Mouse (Mus musculus) C2C12 (cell line): ENCODE results near the gene Hist1h2ah. TPM values are rescaled to one million over a fixed set of nuclear protein-coding genes. Genes with fewer than 3 reads are reported as not detected.

Source experiments
- H3K27me3 ChIP-seq: one replicate; pipeline ENCODE4 v1.6.1; 2011; ENCODE audit not compliant: control insufficient read depth, insufficient read depth, insufficient read length
- H3K36me3 ChIP-seq: one replicate; pipeline ENCODE4 v1.6.1; 2011; ENCODE audit not compliant: control insufficient read depth, insufficient read depth
- H3K4me3 ChIP-seq: one replicate; pipeline ENCODE4 v1.5.1; 2011; ENCODE audit warnings: mild to moderate bottlenecking, control low read depth; ENCODE audit not compliant: poor library complexity, insufficient read depth, severe bottlenecking
- H3K79me2 ChIP-seq: one replicate; pipeline ENCODE4 v1.6.1; 2011; ENCODE audit not compliant: control insufficient read depth, insufficient read depth
- H3K79me3 ChIP-seq: one replicate; pipeline ENCODE4 v1.6.1; 2011; ENCODE audit warnings: low read depth, control low read depth
- H3ac ChIP-seq: one replicate; pipeline ENCODE3; 2011; ENCODE audit warnings: low read depth; ENCODE audit not compliant: control insufficient read depth, insufficient read length
- CEBPB ChIP-seq: IDR thresholded peaks from one replicate; pipeline ENCODE4 v1.6.1; 2011; ENCODE audit warnings: low read depth, mild to moderate bottlenecking, control low read depth, moderate library complexity
- CTCF ChIP-seq: IDR thresholded peaks from one replicate; pipeline ENCODE4 v1.5.1; 2011; ENCODE audit not compliant: control insufficient read depth, insufficient read depth, insufficient read length
- FOSL1 ChIP-seq: IDR thresholded peaks from one replicate; pipeline ENCODE4 v1.8.0; 2011; ENCODE audit warnings: mild to moderate bottlenecking, low read length; ENCODE audit not compliant: poor library complexity, insufficient read depth, severe bottlenecking
- MAX ChIP-seq: IDR thresholded peaks from one replicate; pipeline ENCODE4 v1.6.1; 2011; ENCODE audit warnings: mild to moderate bottlenecking, control low read depth
- MYOD1 ChIP-seq: IDR thresholded peaks from one replicate; pipeline ENCODE4 v1.6.1; 2011; ENCODE audit warnings: low read depth; ENCODE audit not compliant: control insufficient read depth, insufficient read length
- MYOG ChIP-seq: IDR thresholded peaks from one replicate; pipeline ENCODE4 v1.6.1; 2011; ENCODE audit not compliant: control insufficient read depth, insufficient read length; ENCODE audit errors: extremely low read depth
- USF1 ChIP-seq: IDR thresholded peaks from one replicate; pipeline ENCODE4 v1.6.1; 2011; ENCODE audit warnings: low read depth, mild to moderate bottlenecking, control low read depth, moderate library complexity
- microRNA-seq: library from miRNA; unstranded; fragments of <30 nt; microRNA quantifications from one replicate; pipeline ENCODE4, GENCODE M21; 2019; ENCODE audit warnings: borderline microRNAs expressed
- polyA plus RNA-seq: library from polyadenylated mRNA; unstranded; fragments of >200 nt; fragmentation: generic; extraction: Trizol; gene quantifications from one replicate; pipeline ENCODE4 v1.2.1, GENCODE M21; 2012; ENCODE audit warnings: missing spikeins

Hist1h2ah gene
- polyA plus RNA-seq, 1 experiment = 9.5 TPM

DNA sequence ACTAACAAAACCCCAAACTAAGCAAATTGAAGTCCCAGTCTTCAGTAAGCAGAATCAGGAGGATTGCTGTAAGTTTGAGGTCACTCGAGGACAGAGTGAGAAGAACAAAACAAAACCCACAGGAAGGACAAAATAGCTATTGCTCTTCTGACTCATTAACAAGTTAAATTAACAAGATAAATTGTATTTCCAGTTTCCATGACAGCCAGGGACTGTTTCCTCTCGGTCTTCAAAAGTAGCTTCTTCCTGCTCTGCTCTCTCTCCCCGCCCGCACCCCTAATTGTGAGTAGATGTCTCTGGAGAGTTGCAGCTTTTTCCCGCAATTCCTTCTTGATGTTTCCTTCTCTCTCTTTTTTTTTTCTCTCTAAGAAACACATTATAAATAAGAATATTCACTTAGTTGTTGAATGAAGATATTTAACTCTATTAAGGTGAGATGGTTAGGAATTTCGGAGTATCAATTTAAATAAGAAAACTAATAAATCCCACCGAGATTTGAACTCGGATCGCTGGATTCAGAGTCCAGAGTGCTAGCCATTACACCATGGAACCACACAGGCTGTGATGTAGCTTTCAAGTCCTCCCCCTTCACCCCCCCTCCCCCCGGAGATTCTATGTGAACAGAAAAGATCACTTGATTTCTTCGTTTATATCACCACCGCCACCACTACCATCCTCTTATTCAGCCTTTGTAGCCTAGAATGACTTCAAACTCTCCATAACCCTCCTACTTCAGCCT lies 39.1 kb downstream of the Hist1h2ah start:
- no peaks in the 10 kb centered on the region for H3K79me2 ChIP-seq
- no peaks in the 10 kb centered on the region for H3K79me3 ChIP-seq
- no peak overlapping the region for H3ac ChIP-seq
- TF ChIP-seq CEBPB (no peak), MYOD1 (no peak), MAX (no peak), USF1 (no peak), MYOG (no peak), CTCF (no peak), FOSL1 (no peak)
- H3K27me3 ChIP-seq = no peaks in the 10 kb centered on the region
- no peaks in the 10 kb centered on the region for H3K36me3 ChIP-seq
- peak overlapping the region; percentile 28 for H3K4me3 ChIP-seq

DNA sequence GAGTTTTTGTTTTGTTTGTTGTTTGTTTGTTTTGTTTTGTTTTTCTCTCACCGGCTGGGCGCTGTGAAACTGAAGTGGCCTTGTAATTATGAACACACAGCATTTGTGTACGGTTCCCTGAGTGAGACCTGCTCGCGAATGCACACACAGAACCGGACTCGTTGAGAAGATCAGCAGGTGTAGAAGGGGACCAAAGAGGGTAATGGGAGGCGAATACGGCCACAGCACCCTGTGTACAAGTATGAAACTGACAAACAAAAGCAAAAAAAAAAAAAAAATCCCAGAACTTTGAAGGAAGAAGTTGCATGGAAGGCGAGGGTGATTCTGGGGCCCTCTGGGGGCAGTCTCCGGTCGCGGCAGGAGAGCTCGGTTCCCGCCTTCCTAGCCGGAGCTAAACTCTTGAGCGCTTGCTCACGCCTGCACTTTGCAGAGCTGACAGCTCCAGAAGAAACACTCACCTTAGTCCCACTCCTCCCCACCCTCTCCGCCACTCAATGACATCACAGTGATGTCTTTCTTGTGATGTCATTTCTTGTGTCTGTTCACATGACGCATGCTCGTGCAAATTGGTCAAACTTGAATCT lies 39.9 kb downstream of the Hist1h2ah start:
- TF ChIP-seq MAX = peak; percentile 38
- TF ChIP-seq USF1 = no peak
- TF ChIP-seq CEBPB = no peak
- no peak for TF ChIP-seq FOSL1
- TF ChIP-seq MYOG = no peak
- Histone ChIP-seq H3K4me3 (peak overlapping the region; percentile 48), H3K36me3 (no peaks in the 10 kb centered on the region), H3K79me3 (no peaks in the 10 kb centered on the region), H3ac (peak overlapping the region; percentile 57), H3K79me2 (no peaks in the 10 kb centered on the region), H3K27me3 (no peaks in the 10 kb centered on the region)

DNA sequence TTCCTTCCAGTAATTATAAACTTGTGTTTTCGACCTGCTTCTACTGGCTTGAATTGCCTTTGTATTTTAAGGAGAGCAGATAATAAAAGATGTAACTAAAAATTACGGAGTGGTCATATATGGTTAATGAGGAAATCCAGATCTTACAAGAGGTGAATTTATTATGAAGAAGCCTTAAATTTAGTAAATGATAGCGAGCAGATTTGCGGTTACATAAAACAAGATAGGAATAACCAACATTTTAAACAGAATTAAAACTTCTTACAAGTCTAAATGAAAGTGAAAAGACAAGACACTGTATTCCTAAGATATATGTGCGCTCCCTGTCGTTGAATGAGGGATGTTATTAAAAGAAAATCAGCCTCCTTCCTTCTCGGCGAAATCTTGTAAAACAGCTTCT lies 40.5 kb downstream of the Hist1h2ah start:
- no peaks in the 10 kb centered on the region for H3K79me3 ChIP-seq
- no peaks in the 10 kb centered on the region for H3K27me3 ChIP-seq
- no peak for TF ChIP-seq CTCF
- no peak for TF ChIP-seq CEBPB
- no peak for TF ChIP-seq MAX
- no peak for TF ChIP-seq MYOG
- TF ChIP-seq FOSL1 = no peak
- TF ChIP-seq USF1 = no peak
- TF ChIP-seq MYOD1 = no peak

DNA sequence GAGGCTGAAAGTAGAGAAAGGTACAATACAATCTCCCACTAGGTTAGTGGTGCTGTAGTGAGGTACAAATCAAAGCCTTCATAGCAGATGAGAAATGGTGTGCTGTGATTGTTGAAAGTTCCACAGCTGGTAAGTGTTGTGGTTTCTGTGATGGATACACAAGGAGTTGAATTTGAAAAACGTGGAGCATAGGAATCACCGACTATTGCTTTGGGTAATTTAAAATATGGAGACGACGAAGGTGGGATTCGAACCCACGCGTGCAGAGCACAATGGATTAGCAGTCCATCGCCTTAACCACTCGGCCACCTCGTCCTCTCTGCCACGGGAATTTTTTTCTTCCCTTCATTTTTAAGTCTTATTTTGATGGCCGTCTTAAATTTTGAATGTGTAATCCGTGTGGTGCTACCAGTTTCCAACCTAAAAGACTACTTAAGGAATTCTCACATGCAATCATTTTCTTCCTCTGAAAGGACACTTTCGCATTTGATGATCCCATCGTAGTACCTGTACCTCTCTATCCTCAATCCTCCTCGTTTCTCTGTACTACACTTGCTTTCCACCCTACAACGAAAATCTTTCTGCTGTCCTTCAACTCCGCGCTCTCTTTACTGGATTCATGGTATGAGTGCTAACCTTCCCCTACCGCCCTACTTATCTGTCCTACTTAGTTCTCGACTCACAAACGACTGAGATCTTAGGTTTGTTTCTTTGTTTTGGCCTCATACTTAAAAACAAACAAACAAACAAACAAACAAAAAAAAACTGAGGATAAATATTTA lies 41.2 kb downstream of the Hist1h2ah start:
- no peak overlapping the region for H3K4me3 ChIP-seq
- TF ChIP-seq MAX (no peak), FOSL1 (no peak), MYOG (no peak), CEBPB (no peak), MYOD1 (no peak), CTCF (no peak), USF1 (no peak)
- H3K79me2 ChIP-seq = no peaks in the 10 kb centered on the region
- H3ac ChIP-seq = no peak overlapping the region
- no peaks in the 10 kb centered on the region for H3K36me3 ChIP-seq
- H3K79me3 ChIP-seq = no peaks in the 10 kb centered on the region
- no peaks in the 10 kb centered on the region for H3K27me3 ChIP-seq

More for the DNA sequence above, 40.5 kb downstream of the Hist1h2ah start:
- H3K79me2 ChIP-seq = no peaks in the 10 kb centered on the region
- H3K4me3 ChIP-seq = peak overlapping the region; percentile 48
- peak overlapping the region; percentile 57 for H3ac ChIP-seq
- no peaks in the 10 kb centered on the region for H3K36me3 ChIP-seq

DNA sequence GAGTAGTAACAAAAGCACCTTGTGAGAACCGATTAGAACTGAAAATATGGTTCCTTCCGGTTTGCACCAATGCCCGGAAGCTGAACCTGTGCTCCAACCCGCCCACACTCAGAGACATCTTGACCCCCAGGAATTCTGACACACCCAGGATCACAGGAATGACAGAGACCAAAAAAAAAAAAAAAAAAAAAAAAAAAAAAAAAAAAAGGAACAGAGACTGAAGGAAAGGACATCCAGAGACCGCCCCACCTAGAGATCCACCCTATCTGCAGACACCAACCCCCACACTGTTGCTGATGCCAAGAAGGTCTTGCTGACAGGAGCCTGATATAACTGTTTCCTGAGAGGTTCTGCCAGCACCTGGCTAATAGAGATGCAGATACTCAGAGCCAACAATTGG lies 42.8 kb downstream of the Hist1h2ah start:
- no peaks in the 10 kb centered on the region for H3K79me2 ChIP-seq
- no peak overlapping the region for H3K4me3 ChIP-seq
- H3K27me3 ChIP-seq = no peaks in the 10 kb centered on the region
- no peaks in the 10 kb centered on the region for H3K79me3 ChIP-seq
- no peak for TF ChIP-seq MYOD1
- TF ChIP-seq FOSL1 = no peak
- no peak for TF ChIP-seq USF1
- no peak for TF ChIP-seq CTCF
- no peak for TF ChIP-seq MYOG
- TF ChIP-seq CEBPB = no peak
- no peak for TF ChIP-seq MAX
- H3ac ChIP-seq = no peak overlapping the region
- no peaks in the 10 kb centered on the region for H3K36me3 ChIP-seq

Small RNA genes lying within 50 kb of the gene (microRNA-seq; reads per million reads assigned to microRNA genes)
- gene Gm26300 (not detected), gene Gm44390 (not detected), gene Gm44486 (not detected)

Other genes starting within 250 kb of the Hist1h2ah start
- 18.1 TPM for gene Hist1h2an, start 248.3 kb downstream of the Hist1h2ah start, polyA plus RNA-seq
- gene Hist1h2bp, start 248.1 kb downstream of the Hist1h2ah start, polyA plus RNA-seq = 2.6 TPM
- gene Hist1h2bq, start 225.4 kb downstream of the Hist1h2ah start, polyA plus RNA-seq = 20.3 TPM
- not detected for gene Hist1h2ao, start 225.1 kb downstream of the Hist1h2ah start, polyA plus RNA-seq
- gene Hist1h4m, start 223.8 kb downstream of the Hist1h2ah start, polyA plus RNA-seq = not detected
- 17.3 TPM for gene Hist1h4n, start 203.4 kb downstream of the Hist1h2ah start, polyA plus RNA-seq
- 2,018 TPM for gene Hist1h2ap, start 202.1 kb downstream of the Hist1h2ah start, polyA plus RNA-seq
- 19.7 TPM for gene Hist1h2br, start 201.8 kb downstream of the Hist1h2ah start, polyA plus RNA-seq
- gene Zfp184, start 90.5 kb downstream of the Hist1h2ah start, polyA plus RNA-seq = 1.4 TPM
- gene Pom121l2, start 54.4 kb downstream of the Hist1h2ah start, polyA plus RNA-seq = not detected
- gene Prss16, start 25.8 kb downstream of the Hist1h2ah start, polyA plus RNA-seq = 1.1 TPM
- gene Hist1h2bk, start 302 bp upstream of the Hist1h2ah start, polyA plus RNA-seq = 12.8 TPM
- 31.8 TPM for gene Hist1h4i, start 5.8 kb upstream of the Hist1h2ah start, polyA plus RNA-seq
- gene Hist1h2ag, start 7.4 kb upstream of the Hist1h2ah start, polyA plus RNA-seq = 9.8 TPM
- gene Hist1h2bj, start 7.6 kb upstream of the Hist1h2ah start, polyA plus RNA-seq = 6.8 TPM
- not detected for gene Vmn1r188, start 48.9 kb upstream of the Hist1h2ah start, polyA plus RNA-seq
- gene Vmn1r189, start 70.3 kb upstream of the Hist1h2ah start, polyA plus RNA-seq = not detected
- gene Vmn1r191, start 148.4 kb upstream of the Hist1h2ah start, polyA plus RNA-seq = not detected
- not detected for gene Vmn1r192, start 155.6 kb upstream of the Hist1h2ah start, polyA plus RNA-seq
- not detected for gene Vmn1r193, start 187.6 kb upstream of the Hist1h2ah start, polyA plus RNA-seq
- not detected for gene Vmn1r194, start 208.6 kb upstream of the Hist1h2ah start, polyA plus RNA-seq
- not detected for gene Vmn1r195, start 235.0 kb upstream of the Hist1h2ah start, polyA plus RNA-seq